Mouse (Mus musculus) left cerebral cortex, adult 18-20 months (tissue): ENCODE data around the gene Mtpn. TPM values are rescaled to one million over a fixed set of nuclear protein-coding genes. Genes with fewer than 3 reads are reported as not detected.

Experiments used
- DNase-seq, 2 experiments: peaks; one replicate each; pipeline ENCODE4 v3.0.0; 2021 to 2022; ENCODE audit warnings: low spot score in 2 of 2, mixed read lengths in 1 of 2
- long read RNA-seq, 2 experiments: library from polyadenylated mRNA; stranded (forward); transcript quantifications; one replicate each; pipeline ENCODE4 v2.0.0; 2021
- total RNA-seq, 2 experiments: library from RNA; stranded (reverse); gene quantifications; 2 replicates each; pipeline ENCODE4 v1.2.3; 2021

Gene Mtpn
- 100 to 1,000 TPM; 283 to 288 TPM for total RNA-seq
- long read RNA-seq, experiment 1, transcript Mtpn-201 (4 exons, 3,960 nt), result major isoform, 160 of 188 reads
- long read RNA-seq, experiment 1, partial matches to known transcripts, result 4 of 188 reads
- long read RNA-seq, experiment 1, other reads (novel, unspliced or antisense), result 24 of 188 reads
- long read RNA-seq, experiment 2, transcript Mtpn-201 (4 exons, 3,960 nt), result major isoform, 127 of 151 reads
- long read RNA-seq, experiment 2, partial matches to known transcripts, result 1 of 151 reads
- long read RNA-seq, experiment 2, other reads (novel, unspliced or antisense), result 23 of 151 reads

DNA sequence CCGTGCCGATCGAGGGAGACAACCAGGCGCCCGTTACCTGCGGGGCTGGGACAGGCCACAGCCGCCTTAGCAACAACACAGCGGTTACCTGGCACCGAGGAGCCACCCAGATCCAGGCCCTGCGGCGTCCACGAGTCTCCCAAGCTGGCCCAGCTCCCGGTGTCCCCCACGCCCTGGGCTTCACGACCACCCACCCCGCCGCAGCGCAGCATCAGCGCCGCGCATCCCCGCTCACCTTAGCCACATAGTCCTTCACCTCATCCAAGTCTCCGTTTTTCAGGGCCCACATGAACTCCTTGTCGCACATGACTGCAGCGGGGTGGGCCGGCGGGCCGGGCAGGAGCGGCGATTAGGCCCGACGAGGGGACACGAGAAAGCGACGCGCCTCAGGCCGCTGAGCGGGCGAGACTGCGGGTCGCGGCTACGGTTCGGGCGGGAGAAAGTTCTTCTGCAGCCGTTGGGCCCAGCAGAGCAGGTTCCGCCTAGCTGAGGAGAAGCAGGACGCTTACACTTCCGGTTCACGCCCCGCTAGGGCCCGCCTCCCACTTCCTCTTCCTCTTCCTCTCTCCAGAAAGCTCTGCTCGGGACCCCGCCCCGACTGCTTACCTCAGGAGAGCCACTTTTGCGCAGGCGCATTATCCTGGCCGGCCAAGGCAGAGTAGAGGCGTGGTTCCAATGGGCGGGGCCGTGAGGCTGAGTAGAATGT lies at the start of gene Mtpn:
Gene Mtpn, minus strand, starts transcription at position 585 of the 706 bp plus-strand sequence.
- DNase-seq, result peak; percentile 99

DNA sequence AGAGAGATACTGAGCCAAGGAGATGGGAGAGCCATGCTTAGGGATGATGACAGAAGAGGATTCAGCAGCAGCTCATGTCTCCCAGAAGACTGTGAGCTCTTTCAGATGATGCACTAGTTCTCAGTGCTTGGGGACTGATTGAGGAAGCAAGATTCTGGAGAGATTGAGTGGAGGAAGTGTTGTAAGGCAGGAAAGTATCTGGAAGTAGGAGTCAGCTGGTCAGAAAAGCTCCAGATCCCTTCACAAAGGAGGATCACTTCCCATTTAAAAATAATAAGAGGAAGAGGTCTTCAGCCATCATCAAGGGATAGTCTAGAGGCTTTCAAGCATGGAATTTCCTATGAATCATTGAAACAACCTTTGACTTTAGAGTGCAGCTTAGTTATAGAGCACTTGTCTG lies 29.0 kb upstream of the Mtpn start:
- no peak for DNase-seq

DNA sequence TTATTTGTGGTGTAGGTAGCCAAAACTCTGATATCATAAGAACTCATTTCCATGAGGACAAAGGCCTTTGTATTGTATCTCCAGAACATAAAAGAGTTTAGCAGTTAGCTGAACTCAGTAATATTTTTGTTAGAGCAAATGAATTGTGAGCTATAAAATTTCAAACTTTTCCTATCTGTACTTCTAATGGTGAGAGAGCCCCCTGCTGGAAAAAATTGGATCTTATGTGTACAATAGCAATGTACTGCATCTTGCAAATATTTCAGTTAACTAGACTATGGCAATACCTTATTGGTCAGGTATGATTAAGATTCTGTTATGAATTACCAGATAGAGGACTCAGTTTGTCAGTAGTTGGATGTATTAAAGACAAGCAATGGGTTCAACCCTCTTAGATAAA lies 28.1 kb upstream of the Mtpn start:
- DNase-seq, result peak; percentile 40 to 73

GRCm38 (mm10) chr6:35559950-35560349 lies 20.3 kb upstream of the Mtpn start:
- DNase-seq, result no peak

DNA sequence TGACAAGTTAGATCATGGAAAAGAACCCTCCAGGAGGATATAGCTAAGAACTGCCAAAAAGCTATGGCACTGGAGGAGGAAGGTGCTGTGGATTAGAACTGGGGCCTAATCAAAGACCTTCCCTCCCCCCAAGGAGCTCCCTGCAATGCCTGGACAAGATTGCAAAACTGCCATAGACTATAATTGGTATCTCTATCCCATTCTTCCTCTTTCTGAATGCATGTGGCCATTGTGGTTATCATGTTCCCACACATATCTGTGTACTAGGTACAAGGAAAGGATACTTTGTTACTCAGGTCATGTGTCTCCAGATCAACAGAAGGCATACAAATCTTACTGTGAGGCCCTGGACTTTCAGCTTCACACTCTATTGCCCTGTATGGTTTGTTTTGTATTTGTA lies 4.7 kb upstream of the Mtpn start:
- DNase-seq, result no peak

DNA sequence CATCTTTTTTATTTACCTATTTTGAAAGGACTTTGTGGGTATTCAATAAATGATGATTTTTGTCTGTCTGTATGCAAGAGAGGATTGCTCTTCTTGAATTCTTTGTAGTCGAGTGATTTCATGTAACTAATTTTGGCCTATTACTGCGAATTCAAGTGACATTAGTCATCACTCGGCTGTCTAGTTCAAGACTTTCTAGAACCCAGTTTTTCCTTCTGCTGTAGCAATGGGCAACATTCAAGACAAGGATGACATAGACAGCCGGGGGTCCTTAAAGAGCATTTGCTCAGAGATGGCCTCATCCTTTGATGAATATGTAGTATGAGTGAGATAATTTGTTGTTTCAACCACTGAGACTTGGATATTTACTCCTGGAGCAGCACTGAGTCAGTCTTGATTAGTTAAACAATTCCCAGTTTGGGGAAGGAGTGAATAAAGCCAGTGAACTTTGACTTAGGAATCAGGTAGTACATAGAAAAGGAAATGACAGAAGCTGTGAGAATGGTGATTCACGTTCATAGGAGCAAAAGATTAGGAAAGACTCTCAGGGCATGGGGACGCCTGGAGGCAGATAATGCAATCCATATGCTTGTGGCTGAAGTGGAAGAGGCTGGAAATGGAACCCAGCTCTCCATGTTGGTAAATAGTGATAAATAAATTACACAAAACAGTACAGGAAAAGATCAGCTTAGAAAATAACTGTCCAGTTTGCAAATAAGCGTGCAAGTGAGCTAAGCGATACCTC lies 3.1 kb upstream of the Mtpn start:
- no peak for DNase-seq

DNA sequence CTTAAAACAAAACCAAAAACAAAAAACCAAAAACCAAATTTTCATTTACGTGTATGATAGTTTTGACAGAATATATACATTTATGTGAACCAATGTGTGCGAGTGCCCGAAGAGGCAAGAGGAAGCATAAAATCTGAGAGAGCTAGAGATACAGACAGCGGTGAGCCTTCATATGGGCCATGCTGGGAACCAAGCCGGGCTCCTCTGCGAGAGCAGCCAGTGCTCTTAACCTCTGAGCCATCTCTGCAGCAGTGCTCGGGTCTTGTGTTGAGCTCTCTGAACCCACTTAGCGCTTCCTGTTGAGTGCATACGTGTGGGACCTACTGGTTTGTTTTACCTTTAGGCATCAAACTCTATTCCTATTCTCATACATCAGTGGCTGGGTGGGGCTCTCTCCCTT lies 689 bp upstream of the Mtpn start:
- DNase-seq, result no peak

DNA sequence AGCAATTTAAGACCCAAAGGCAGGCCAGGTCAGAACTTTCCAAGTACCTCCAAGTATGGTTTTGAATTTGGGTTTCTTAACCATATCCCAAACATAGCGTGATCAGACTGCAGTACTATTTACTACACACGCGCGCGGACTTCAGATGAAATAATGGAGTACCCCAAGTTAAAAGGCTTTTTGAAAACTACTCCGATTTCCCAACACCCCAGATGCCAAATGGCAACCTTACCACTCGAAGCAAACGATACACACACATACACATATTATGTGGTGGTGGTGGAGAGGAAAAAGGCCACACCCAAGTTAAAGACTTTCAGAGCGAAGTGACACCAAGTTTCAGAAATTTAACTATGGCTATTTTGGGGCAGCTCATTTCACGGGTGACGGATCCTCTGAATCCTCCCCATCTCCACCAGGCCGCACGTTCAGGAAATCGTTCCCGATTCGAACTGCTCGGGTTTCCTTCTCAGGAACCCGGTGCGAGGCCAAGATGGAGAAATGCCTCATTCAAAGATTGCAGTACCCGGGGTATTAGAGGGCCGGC lies 858 bp downstream of the Mtpn start:
- peak; percentile 3 to 17 for DNase-seq

DNA sequence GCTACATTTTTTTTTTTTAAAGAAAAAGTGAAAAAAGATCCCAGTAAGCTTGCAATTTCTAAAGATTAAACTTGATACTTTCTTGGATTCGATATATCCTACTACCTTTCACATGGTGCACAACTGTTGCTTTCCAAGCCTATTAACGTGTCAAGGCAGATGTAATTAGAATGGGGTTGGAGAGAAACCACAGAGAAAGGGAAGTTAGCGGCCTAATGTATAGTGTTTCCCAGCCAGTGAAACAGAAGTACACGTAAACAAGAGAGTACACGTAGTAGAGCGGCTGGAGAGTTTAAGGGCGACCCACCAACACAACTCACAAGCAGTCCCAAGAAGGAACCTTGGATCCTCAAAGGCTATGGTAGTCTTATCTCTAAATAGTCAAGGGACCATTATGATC lies 3.7 kb downstream of the Mtpn start:
- DNase-seq, result no peak

DNA sequence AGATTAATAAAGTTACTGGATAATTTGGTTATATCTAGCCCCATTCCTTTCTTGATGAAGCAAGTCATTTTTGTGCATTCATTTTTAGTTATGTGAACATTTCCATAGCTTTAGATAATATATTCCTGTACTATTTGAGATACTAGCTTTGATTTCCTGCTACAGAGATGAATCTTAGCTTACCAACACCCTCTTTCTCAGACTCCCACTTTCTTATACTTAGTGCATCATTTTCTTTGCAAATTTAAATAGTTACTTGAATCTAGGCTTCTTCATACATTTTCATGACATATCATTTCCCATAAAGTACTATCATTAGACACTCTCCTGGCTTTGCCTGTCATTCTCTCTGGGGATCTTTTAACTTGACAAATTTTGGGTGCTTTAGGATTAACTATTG lies 26.3 kb downstream of the Mtpn start:
- DNase-seq, result no peak

DNA sequence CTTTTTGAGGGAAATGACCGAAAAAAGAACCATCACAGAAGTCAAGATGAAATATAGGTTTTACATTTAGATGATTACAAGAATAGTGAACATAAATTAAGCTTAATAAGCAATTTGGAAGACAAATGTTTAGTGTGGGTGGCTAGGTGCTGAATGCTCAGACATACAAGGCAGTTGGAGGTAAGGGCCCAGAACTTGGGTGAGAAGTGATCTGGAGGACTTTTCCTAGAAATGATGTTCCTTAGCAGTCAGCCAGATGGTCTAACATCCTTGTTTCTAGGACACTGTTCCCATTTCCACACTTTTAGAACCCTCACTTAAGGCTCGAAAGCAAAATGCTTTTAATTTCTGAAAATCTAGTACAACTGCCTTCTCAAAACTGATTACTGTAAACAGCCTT lies 34.9 kb downstream of the Mtpn start:
- no peak for DNase-seq

DNA sequence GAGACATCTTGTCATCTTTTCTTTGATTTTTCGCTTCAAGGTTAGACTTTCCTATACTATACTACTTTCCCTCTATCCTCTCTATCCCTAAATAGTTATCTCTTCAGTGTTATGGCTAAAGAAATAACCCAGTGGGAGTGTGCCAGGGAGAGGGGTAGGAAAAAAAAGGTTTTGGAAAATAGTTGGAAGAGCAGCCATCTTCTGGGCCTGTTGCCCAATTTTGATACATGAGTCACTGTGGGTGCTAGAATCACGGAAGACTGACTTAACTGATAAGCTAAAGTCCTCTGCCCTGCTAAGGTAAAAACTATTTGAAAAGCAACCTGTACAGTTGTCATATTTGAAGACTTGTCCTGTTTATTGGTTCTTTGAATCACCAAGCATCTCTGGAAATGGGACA lies 36.8 kb downstream of the Mtpn start:
- DNase-seq, result peak; percentile 32 to 55

DNA sequence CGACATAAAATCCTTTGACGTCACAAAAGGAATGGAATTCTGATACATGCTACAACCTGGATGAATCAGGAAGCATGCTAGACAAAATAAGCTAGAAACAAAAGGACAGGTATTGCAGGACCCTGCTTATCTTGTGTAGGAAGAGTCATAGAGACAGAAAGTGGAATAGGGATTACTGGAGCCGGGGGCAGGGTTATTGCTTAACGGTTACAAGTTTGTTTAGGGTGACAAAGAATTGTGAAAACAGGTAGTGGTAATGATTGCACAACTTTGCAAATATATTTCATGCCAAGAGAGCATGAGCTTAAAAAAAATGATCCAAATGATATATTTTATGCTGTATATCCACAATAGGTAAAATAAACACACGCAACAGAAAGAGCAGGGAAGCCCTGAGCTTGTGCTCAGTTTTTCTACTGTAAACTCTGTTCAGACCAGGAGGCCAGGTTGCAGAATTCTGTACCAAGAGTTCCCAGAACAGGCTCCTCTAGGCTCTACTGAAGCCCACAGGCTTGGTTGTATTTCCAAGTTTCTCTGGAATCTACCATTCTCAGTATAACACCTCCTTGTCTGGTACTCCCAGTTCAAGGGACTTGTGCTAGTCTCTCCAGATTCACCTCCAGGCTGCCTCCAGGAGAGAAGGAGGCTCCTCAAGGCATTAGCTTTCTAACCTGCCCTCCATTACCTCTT lies 39.6 kb downstream of the Mtpn start:
- DNase-seq, result no peak

DNA sequence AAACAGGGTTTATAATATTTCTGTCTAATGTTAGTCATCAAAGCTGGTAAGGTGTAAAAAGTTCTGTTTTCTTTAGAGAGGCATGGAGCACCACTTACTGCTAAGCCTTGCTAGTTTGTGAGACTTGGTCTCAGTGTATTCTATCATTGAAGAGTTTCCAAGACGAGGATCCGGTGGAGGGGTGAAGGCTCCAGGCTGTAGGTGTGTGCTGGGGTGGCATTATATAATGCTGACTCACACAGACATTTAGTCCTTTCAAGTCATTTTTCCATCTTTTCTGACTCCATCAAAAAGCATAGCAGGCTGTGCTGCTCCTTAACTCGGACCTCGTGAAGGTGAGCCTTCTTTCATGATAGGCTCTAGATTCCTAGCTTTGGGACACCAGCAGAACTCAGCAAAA lies 42.3 kb downstream of the Mtpn start:
- DNase-seq, result peak in 1 of 2 experiments; percentile 31

GRCm38 (mm10) chr6:35493851-35494250 lies 45.8 kb downstream of the Mtpn start:
- DNase-seq, result no peak

DNA sequence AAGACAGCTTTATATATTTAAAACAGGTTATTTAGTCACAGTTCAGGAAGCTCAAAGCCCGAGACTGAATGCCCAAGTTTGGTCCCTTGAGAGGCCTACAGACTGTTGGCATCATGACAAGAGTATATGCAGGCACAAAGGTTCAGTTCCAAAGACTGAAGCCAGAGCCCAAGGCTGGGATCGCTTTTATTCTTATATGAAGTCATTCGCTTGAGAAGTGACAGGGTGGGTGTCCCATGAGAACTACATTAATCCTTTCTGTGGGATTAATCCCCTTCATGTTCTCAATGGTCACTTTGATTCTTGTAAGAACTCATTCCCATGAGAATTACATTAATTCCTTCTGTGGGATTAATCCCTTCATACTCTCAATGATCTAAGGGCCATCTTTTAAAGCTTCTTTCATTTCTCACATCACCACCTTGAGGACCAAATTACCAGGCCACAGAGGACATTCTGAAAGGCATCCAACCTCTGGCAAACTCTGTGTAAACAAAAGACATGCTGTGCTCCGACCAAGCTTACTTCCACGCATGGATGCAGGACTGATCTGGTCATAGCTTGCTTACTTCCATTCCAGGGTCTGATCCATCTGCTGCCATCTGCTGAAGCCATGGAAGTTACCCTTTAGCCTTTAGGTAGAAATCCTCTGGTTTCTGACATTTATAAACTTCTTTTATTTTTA lies 59.9 kb downstream of the Mtpn start:
- DNase-seq, result no peak

DNA sequence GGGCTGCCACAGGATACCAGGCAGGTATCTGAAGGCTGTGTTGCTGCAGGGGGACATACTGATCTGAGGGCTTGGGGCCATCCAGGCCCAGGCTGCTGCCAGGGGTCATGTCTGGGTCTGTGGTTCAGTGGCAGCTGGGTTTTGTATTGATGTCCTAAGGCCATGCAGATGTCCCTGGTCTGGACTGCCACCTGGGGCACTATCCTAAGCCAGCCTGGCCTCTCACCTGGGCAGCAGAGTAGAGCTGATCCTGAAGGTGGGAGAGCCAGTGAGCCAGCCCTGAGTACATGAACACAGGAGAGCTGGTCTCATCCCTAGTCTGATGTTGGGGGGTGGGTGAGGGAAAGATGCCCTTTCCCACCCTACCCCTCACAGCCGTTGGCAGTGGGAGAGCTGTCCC lies 62.9 kb downstream of the Mtpn start:
- DNase-seq, result no peak

- DNase-seq, result no peak
Observed at GRCm38 (mm10) chr6:35463450-35464395, 76.0 kb downstream of the Mtpn start.

DNA sequence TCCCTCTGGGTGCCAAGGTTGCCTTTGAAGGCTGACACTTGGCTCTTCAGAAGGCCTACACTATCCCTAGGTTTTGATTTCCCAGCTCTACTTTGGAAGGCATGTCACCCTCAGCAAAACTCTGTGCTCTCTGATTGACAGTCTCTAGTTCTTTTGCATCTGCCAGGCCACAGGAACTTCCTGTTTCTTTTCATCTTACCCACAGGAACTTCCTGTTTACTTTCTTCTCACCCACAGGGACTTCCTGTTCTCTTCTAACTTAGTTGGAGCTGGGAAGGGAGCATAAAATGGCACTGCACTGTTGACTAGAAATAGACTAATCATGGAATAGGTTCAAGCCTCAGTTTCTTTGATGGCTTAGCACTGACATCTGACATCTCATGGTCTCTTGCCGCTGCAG lies 77.2 kb downstream of the Mtpn start:
- DNase-seq, result no peak
